Mouse (Mus musculus) G1E (cell line): ENCODE measurements around the gene Gm20708. TPM values are rescaled to one million over a fixed set of nuclear protein-coding genes. Genes with fewer than 3 reads are reported as not detected.
A peak's percentile ranks its signal among the peaks of the same experiment; 100 is the strongest.
"Not testable (repeated sequence)": the region's sequence is repeated elsewhere in the genome, so short reads cannot be mapped to it uniquely, and the experiment has no call there.

ENCODE experiments used
- ATAC-seq: 2 replicates; pipeline ENCODE4 v1.8.0; 2016; ENCODE audit warnings: mild to moderate bottlenecking; ENCODE audit not compliant: insufficient number of reproducible peaks, poor library complexity, low FRiP score, severe bottlenecking; ENCODE audit errors: extremely low read depth
- DNase-seq: peaks from one replicate; pipeline ENCODE4 v3.0.0; 2012; ENCODE audit warnings: low spot score
- H3K27me3 ChIP-seq: 2 replicates; pipeline ENCODE4 v1.6.1; 2012; ENCODE audit warnings: mild to moderate bottlenecking, low read length, inconsistent platforms; ENCODE audit not compliant: insufficient read depth
- H3K36me3 ChIP-seq: replicated peaks from 2 replicates; pipeline ENCODE3; 2012; ENCODE audit warnings: mild to moderate bottlenecking, inconsistent platforms
- H3K4me1 ChIP-seq: 2 replicates; pipeline ENCODE4 v1.6.1; 2012; ENCODE audit warnings: low read depth, low read length, inconsistent platforms, mixed read lengths; ENCODE audit not compliant: insufficient read depth
- H3K4me3 ChIP-seq: 2 replicates; pipeline ENCODE4 v1.5.1; 2012; ENCODE audit warnings: low read depth, mild to moderate bottlenecking, inconsistent platforms, low read length, moderate library complexity, mixed read lengths
- H3K9me3 ChIP-seq: replicated peaks from 2 replicates; pipeline ENCODE4 v1.6.1; 2012; ENCODE audit warnings: inconsistent platforms
- CTCF ChIP-seq: IDR thresholded peaks from 2 replicates; pipeline ENCODE4 v1.5.1; 2012; ENCODE audit warnings: low read depth, low read length, inconsistent platforms, mixed read lengths
- GATA1 ChIP-seq: IDR thresholded peaks from 2 replicates; pipeline ENCODE4 v1.6.1; 2012; ENCODE audit warnings: borderline replicate concordance, low read length, inconsistent platforms, mixed read lengths
- GATA2 ChIP-seq: IDR thresholded peaks from 2 replicates; pipeline ENCODE4 v1.6.1; 2012; ENCODE audit warnings: low read depth, low read length, inconsistent platforms, borderline replicate concordance
- POLR2AphosphoS5 ChIP-seq: IDR thresholded peaks from 2 replicates; pipeline ENCODE4 v1.6.1; 2012; ENCODE audit warnings: low read depth, low read length, inconsistent platforms; ENCODE audit not compliant: insufficient replicate concordance
- TAL1 ChIP-seq: conservative IDR thresholded peaks from 2 replicates; pipeline ENCODE4 v1.6.1; 2012; ENCODE audit warnings: low read depth, low read length, inconsistent platforms, mixed read lengths
- polyA plus RNA-seq: library from polyadenylated mRNA; stranded (reverse); fragments of >175 nt; gene quantifications from 2 replicates; pipeline ENCODE4 v1.2.3, GENCODE M21; 2012
- total RNA-seq, 2 experiments: library from RNA; stranded (forward) in 1 of 2; stranded (reverse) in 1 of 2; fragments of 200-1000 nt in 1 of 2; fragments of >200 nt in 1 of 2; fragmentation: Nextera tagmentation in 1 of 2; gene quantifications; 2 replicates each; pipeline ENCODE4 v1.2.3; 2014 to 2017

Gm20708 gene
- total and polyA plus RNA-seq, 3 experiments = 0.09 to 8.7 TPM; not detected in 1

GRCm38 (mm10) chr11:117814704-117815366 lies 5.4 kb downstream of the Gm20708 start:
- no peaks in the 10 kb centered on the region for H3K27me3 ChIP-seq
- DNase-seq (no peak), ATAC-seq (no peak)
- no peaks in the 10 kb centered on the region for H3K9me3 ChIP-seq
- no peak for TF ChIP-seq CTCF
- TF ChIP-seq POLR2AphosphoS5 = no peak
- TF ChIP-seq GATA1 = no peak
- no peak for TF ChIP-seq TAL1
- no peak for TF ChIP-seq GATA2
- H3K4me1 ChIP-seq = peaks cover 92% of the 10 kb centered on the region
- no peak overlapping the region for H3K4me3 ChIP-seq
- H3K36me3 ChIP-seq = peaks cover 94% of the 10 kb centered on the region

- DNase-seq, H3K4me3 ChIP-seq, ATAC-seq, H3K9me3 ChIP-seq, H3K27me3 ChIP-seq: not testable (repeated sequence)
- H3K36me3 ChIP-seq = peaks cover 100% of the 10 kb centered on the region
- H3K4me1 ChIP-seq = peaks cover 89% of the 10 kb centered on the region
Observed at GRCm38 (mm10) chr11:117815850-117816249, 6.4 kb downstream of the Gm20708 start.

- H3K36me3 ChIP-seq = peaks cover 100% of the 10 kb centered on the region
- TF ChIP-seq TAL1 = no peak
- TF ChIP-seq GATA2 = no peak
- no peak for TF ChIP-seq GATA1
- TF ChIP-seq POLR2AphosphoS5 = no peak
- TF ChIP-seq CTCF = no peak
- DNase-seq (no peak), ATAC-seq (no peak)
- H3K4me3 ChIP-seq = no peak overlapping the region; the same call in 1 of the 2 replicates
- no peaks in the 10 kb centered on the region for H3K9me3 ChIP-seq
- peaks cover 89% of the 10 kb centered on the region for H3K4me1 ChIP-seq
- H3K27me3 ChIP-seq = no peaks in the 10 kb centered on the region
Observed at GRCm38 (mm10) chr11:117816389-117816996, 7.0 kb downstream of the Gm20708 start.

GRCm38 (mm10) chr11:117819095-117819494 lies 9.6 kb downstream of the Gm20708 start:
- Histone ChIP-seq H3K4me3 (no peak overlapping the region), H3K36me3 (peaks cover 100% of the 10 kb centered on the region), H3K27me3 (no peaks in the 10 kb centered on the region), H3K4me1 (peaks cover 90% of the 10 kb centered on the region), H3K9me3 (no peaks in the 10 kb centered on the region)
- ATAC-seq = no peak
- no peak for DNase-seq
- TF ChIP-seq CTCF = no peak
- TF ChIP-seq GATA1 = no peak
- TF ChIP-seq POLR2AphosphoS5 = no peak
- no peak for TF ChIP-seq TAL1
- TF ChIP-seq GATA2 = no peak

- Histone ChIP-seq H3K36me3 (peaks cover 94% of the 10 kb centered on the region), H3K27me3 (no peaks in the 10 kb centered on the region), H3K4me1 (peaks cover 88% of the 10 kb centered on the region), H3K4me3 (no peak overlapping the region), H3K9me3 (no peaks in the 10 kb centered on the region)
- ATAC-seq = no peak
- TF ChIP-seq POLR2AphosphoS5 (no peak), TAL1 (no peak), GATA2 (no peak), CTCF (no peak), GATA1 (no peak)
- DNase-seq = no peak
Observed at GRCm38 (mm10) chr11:117820173-117820572, 10.7 kb downstream of the Gm20708 start.

GRCm38 (mm10) chr11:117821868-117822267 lies 12.4 kb downstream of the Gm20708 start:
- H3K4me1 ChIP-seq = peaks cover 89% of the 10 kb centered on the region

More at GRCm38 (mm10) chr11:117821868-117822267, 12.4 kb downstream of the Gm20708 start:
- peaks cover 77% of the 10 kb centered on the region for H3K36me3 ChIP-seq
- H3K27me3 ChIP-seq = no peaks in the 10 kb centered on the region
- H3K9me3 ChIP-seq = no peaks in the 10 kb centered on the region
- TF ChIP-seq GATA2 (no peak), POLR2AphosphoS5 (no peak), CTCF (no peak), TAL1 (no peak), GATA1 (no peak)
- DNase-seq (no peak), ATAC-seq (no peak)
- peak overlapping the region; percentile 40; the same call in 1 of the 2 replicates for H3K4me3 ChIP-seq
